Mouse (Mus musculus): Measurements from ENCODE around the gene Slc29a1.

GRCm38 (mm10) chr17:45644185-45644584, 44.8 kb upstream of the Slc29a1 start:
- TF ChIP-seq POLR2A (IDR thresholded peaks at IDR 0.05; ENCODE audit: insufficient read depth, low read depth, low read length) (no peak), CTCF (IDR thresholded peaks at IDR 0.05) (peak; percentile 17; the same call in 1 of the 2 replicates), EP300 (IDR thresholded peaks at IDR 0.05; ENCODE audit: insufficient read depth, low read depth, low read length) (no peak)
